Mouse (Mus musculus) liver, embryonic 13.5 days (tissue): ENCODE results near the gene Dnm3. TPM values are rescaled to one million over a fixed set of nuclear protein-coding genes. Genes with fewer than 3 reads are reported as not detected.

Source experiments
- ATAC-seq: fragments of 200-750 bp; cut with Nextera tagmentation; 2 replicates; pipeline ENCODE4 v1.8.0; 2017; ENCODE audit warnings: low read depth, mild to moderate bottlenecking, moderate number of reproducible peaks, moderate library complexity
- DNase-seq: peaks from one replicate; pipeline ENCODE4 v3.0.0; 2022
- H3K27ac ChIP-seq: fragments of 300-500 bp; sonication (generic); 2 replicates; pipeline ENCODE4 v1.5.1; 2015; ENCODE audit warnings: moderate library complexity, mild to moderate bottlenecking, inconsistent platforms
- H3K27me3 ChIP-seq: fragments of 300-500 bp; sonication (generic); 2 replicates; pipeline ENCODE4 v1.6.1; 2015; ENCODE audit warnings: mild to moderate bottlenecking, inconsistent platforms
- H3K36me3 ChIP-seq: fragments of 300-500 bp; sonication (generic); 2 replicates; pipeline ENCODE4 v1.6.1; 2015; ENCODE audit warnings: mild to moderate bottlenecking, inconsistent platforms
- H3K4me1 ChIP-seq: fragments of 300-500 bp; sonication (generic); replicated peaks from 2 replicates; pipeline ENCODE4 v1.6.1; 2015; ENCODE audit warnings: inconsistent platforms
- H3K4me2 ChIP-seq: fragments of 300-500 bp; sonication (generic); 2 replicates; pipeline ENCODE4 v1.6.1; 2015; ENCODE audit warnings: inconsistent platforms, mild to moderate bottlenecking, moderate library complexity
- H3K4me3 ChIP-seq: fragments of 300-500 bp; sonication (generic); replicated peaks from 2 replicates; pipeline ENCODE4 v1.5.1; 2015; ENCODE audit warnings: mild to moderate bottlenecking, inconsistent platforms
- H3K9ac ChIP-seq: fragments of 300-500 bp; sonication (generic); 2 replicates; pipeline ENCODE4 v1.6.1; 2015; ENCODE audit warnings: mild to moderate bottlenecking, inconsistent platforms
- H3K9me3 ChIP-seq: fragments of 300-500 bp; sonication (generic); replicated peaks from 2 replicates; pipeline ENCODE4 v1.6.1; 2016; ENCODE audit warnings: inconsistent platforms
- WGBS: fragments of 180-500 bp; shearing (Covaris S2); methylation state at CpG from one replicate; pipeline ENCODE4 v1.1.7; 2015; ENCODE audit not compliant: insufficient replicate concordance; 5-methylcytosine and 5-hydroxymethylcytosine counted together
- polyA plus RNA-seq: library from polyadenylated mRNA; unstranded; fragments of >200 nt; fragmentation: Nextera tagmentation; extraction: Ambion mirVana; gene quantifications from 2 replicates; pipeline ENCODE4 v1.2.1, GENCODE M21; 2015

Gene Dnm3
- polyA plus RNA-seq, 1 experiment from 2014 or later, result 1.2 TPM

DNA sequence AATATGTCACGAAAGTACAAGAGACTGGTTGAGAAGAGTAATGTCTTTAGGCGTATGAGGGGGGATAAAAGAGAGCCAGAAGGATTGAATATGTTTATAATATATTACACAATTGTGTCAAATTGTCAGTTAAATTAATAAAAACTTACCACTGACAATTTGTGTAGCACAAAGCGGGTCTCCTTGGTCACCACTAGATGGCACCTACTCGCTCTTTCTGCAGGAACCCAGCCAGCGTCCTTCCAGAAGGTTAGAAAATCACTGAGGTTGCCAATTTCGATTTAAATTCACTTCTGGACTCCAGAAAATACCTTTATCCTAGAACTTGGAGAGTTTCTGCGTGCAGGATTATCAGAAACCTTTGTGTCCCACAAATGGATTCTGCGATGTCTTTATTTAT, 119.8 kb downstream of the Dnm3 start:
- Histone ChIP-seq H3K36me3 (no peaks in the 10 kb centered on the region), H3K4me2 (no peak overlapping the region), H3K9ac (no peak overlapping the region), H3K9me3 (no peaks in the 10 kb centered on the region), H3K27me3 (no peaks in the 10 kb centered on the region), H3K4me1 (no peaks in the 10 kb centered on the region), H3K27ac (no peak overlapping the region), H3K4me3 (no peak overlapping the region)
- ATAC-seq, result no peak
- WGBS, result 22% methylated on average over 8 of the region's 8 CpGs
- no peak for DNase-seq

DNA sequence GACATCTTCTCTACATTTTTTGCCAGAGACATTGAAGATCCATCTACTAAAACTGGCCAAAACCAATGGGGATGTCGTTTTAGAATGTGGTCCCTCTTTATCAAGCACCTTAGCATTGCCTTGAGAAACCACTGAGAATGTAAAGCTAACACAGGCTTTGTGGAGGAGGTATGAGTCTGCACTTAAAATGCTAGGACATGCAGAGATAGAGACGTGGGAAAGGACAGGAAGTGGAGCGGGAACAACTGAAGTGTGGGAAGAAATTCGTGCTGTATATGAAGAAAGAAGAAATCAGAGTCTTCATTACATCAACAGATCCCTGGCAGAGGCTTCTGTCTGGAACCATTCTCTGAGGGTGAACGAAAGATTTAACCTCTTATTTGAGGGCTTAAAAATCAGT, 121.4 kb downstream of the Dnm3 start:
- H3K4me3 ChIP-seq, result no peak overlapping the region
- H3K9me3 ChIP-seq, result no peaks in the 10 kb centered on the region
- DNase-seq (no peak), ATAC-seq (no peak)
- WGBS, result 35% methylated on average over 5 of the region's 5 CpGs
- no peaks in the 10 kb centered on the region for H3K36me3 ChIP-seq
- no peak overlapping the region for H3K27ac ChIP-seq
- H3K4me2 ChIP-seq, result no peak overlapping the region
- H3K9ac ChIP-seq, result no peak overlapping the region
- H3K4me1 ChIP-seq, result no peaks in the 10 kb centered on the region
- H3K27me3 ChIP-seq, result no peaks in the 10 kb centered on the region

DNA sequence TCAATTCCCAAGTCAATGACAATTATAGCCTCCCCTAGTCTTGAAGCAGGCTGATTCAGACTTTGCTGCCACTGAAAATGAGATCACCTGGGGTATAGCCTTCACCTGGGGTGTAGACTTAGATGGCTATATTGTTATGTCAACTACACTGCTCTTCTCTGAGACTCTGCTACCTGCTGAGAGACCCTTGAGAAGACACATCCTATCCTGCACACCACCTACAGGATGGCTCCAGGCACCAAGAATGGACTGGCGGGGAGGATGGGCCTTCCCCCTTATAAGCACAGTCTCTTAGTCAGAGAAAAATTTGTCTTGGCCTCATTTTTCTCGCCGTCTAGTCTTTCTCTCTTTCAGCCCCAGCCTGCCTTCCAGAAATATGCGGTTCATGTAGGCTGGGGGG, 123.1 kb downstream of the Dnm3 start:
- 60% methylated on average over 4 of the region's 4 CpGs for WGBS
- ATAC-seq, result no peak
- no peaks in the 10 kb centered on the region for H3K9me3 ChIP-seq
- H3K27ac ChIP-seq, result no peak overlapping the region
- no peaks in the 10 kb centered on the region for H3K27me3 ChIP-seq
- H3K4me3 ChIP-seq, result no peak overlapping the region
- no peak for DNase-seq
- H3K36me3 ChIP-seq, result no peaks in the 10 kb centered on the region
- no peak overlapping the region for H3K4me2 ChIP-seq
- no peak overlapping the region for H3K9ac ChIP-seq
- H3K4me1 ChIP-seq, result no peaks in the 10 kb centered on the region

DNA sequence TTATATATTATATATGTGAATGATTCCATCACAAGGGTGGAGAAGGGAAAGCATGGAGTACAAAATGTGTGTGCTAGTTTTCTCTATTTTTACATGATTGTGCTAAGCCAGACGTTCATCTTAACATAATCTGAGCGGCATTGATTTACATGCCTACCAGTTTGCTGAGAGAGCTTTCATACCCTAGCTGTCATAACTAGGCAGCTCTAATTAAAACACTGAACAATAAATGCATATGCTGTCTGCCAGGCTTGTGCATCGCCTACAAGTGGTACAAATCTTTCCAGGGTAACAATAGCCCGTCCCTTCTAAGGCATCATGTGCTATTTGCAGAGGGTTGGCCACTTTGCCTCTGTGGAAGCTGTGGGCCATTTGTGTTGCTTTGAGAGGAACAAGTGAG, 124.0 kb downstream of the Dnm3 start:
- no peak for ATAC-seq
- Histone ChIP-seq H3K9ac (no peak overlapping the region), H3K4me3 (no peak overlapping the region), H3K27ac (no peak overlapping the region), H3K4me2 (no peak overlapping the region), H3K4me1 (no peaks in the 10 kb centered on the region), H3K36me3 (no peaks in the 10 kb centered on the region), H3K27me3 (no peaks in the 10 kb centered on the region), H3K9me3 (no peaks in the 10 kb centered on the region)
- DNase-seq, result no peak
- 63% methylated on average over 4 of the region's 4 CpGs for WGBS

DNA sequence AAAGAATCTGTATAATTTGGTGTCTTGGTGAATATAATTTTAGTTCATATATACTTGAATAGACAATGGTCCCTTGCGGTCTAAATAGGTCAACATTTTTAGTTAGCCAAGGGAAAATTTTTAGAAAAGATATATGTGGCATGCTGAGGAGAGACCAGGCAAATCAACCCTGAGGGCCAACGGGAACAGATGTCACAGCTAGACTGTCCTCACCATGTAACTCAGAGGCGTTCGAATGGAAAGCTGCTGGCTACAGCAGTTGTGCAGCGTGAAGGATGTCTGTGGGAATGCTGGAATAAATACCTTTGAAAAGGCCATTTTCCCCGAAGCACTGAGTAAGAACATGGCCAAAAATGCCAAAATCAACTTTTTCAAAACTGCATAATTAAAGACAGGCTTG, 128.5 kb downstream of the Dnm3 start:
- H3K36me3 ChIP-seq, result no peaks in the 10 kb centered on the region
- no peak for DNase-seq
- no peak overlapping the region for H3K9ac ChIP-seq
- ATAC-seq, result no peak
- no peaks in the 10 kb centered on the region for H3K9me3 ChIP-seq
- no peak overlapping the region for H3K4me2 ChIP-seq
- H3K4me1 ChIP-seq, result no peaks in the 10 kb centered on the region
- WGBS, result 71% methylated on average over 6 of the region's 6 CpGs
- no peaks in the 10 kb centered on the region for H3K27me3 ChIP-seq
- H3K4me3 ChIP-seq, result no peak overlapping the region
- no peak overlapping the region for H3K27ac ChIP-seq

DNA sequence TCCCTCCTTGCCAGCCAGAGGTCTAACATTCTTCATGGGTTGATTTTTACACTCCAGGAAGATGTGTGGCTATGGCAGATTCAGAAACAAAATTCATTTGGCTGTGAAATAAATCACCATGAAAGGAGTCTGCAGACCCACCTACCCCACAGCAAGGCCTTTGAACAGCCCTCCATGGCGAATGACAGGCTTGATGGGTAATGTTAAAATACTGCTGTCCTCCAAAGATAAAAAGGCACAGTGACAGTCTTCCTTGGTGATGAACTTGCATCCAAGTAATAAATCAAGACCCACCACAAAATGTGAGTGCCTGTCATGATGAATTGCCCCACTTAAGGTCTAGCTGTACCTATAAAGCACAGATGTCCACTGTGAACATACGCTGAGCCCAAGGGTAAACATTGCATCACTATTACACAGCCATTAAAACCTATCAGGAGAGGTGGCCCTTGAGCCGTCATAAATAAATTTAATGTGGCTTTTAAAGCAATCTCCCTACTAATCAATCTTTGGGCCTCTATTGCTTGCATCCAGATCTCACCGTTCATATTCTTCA, 131.3 kb downstream of the Dnm3 start:
- H3K27me3 ChIP-seq, result no peaks in the 10 kb centered on the region
- H3K4me3 ChIP-seq, result no peak overlapping the region
- H3K4me1 ChIP-seq, result no peaks in the 10 kb centered on the region
- ATAC-seq (no peak), DNase-seq (no peak)
- H3K9me3 ChIP-seq, result no peaks in the 10 kb centered on the region
- no peak overlapping the region for H3K9ac ChIP-seq
- H3K36me3 ChIP-seq, result no peaks in the 10 kb centered on the region
- H3K27ac ChIP-seq, result no peak overlapping the region
- no peak overlapping the region for H3K4me2 ChIP-seq
- WGBS, result 65% methylated on average over 4 of the region's 4 CpGs

DNA sequence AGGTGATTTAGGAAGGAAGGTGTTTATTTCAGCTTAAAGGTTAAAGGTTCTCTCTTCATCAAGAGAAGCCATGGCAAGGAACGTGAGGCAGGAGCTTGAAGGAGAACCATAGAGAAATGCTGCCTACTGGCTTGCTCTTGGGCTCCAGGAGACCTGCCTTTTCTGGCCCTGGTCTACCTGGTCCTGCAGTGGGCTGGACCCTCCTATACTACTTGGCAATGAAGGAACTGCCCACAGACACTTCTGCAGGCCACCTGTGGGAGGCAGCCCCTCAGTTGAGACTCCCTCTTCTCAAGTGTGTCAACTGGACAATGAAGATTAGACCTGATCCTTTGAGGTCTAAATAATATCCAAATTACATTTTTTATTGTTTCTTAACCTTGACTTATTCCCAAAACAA, 140.7 kb downstream of the Dnm3 start:
- H3K4me2 ChIP-seq, result no peak overlapping the region
- no peak for DNase-seq
- no peak overlapping the region for H3K9ac ChIP-seq
- WGBS, result 63% methylated on average over 1 of the region's 1 CpGs
- H3K27me3 ChIP-seq, result no peaks in the 10 kb centered on the region
- H3K4me3 ChIP-seq, result no peak overlapping the region
- no peaks in the 10 kb centered on the region for H3K4me1 ChIP-seq
- no peak overlapping the region for H3K27ac ChIP-seq
- ATAC-seq, result no peak
- no peaks in the 10 kb centered on the region for H3K36me3 ChIP-seq
- H3K9me3 ChIP-seq, result no peaks in the 10 kb centered on the region

DNA sequence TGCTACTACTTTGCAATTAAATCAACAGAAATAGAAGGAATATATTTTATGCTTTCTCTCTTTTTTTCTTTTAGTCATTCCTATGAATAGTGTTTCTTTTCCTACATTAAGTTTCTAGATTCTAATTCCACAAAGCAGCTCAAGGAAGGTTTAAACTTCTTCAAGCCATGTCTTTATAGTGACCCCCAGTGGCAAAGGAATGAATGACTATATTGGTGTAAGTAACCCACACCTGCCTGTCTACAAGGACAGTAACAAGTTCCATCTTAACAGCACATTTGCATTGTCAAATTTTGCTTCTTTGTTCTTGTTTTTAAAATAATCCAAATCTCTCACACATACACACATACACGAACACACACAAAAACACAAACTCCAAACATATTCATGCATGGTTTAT, 141.2 kb downstream of the Dnm3 start:
- Histone ChIP-seq H3K9ac (no peak overlapping the region), H3K27ac (no peak overlapping the region), H3K4me1 (no peaks in the 10 kb centered on the region), H3K36me3 (no peaks in the 10 kb centered on the region), H3K4me2 (no peak overlapping the region), H3K4me3 (no peak overlapping the region), H3K9me3 (no peaks in the 10 kb centered on the region), H3K27me3 (no peaks in the 10 kb centered on the region)
- ATAC-seq (no peak), DNase-seq (no peak)
- 19% methylated on average over 1 of the region's 1 CpGs for WGBS

DNA sequence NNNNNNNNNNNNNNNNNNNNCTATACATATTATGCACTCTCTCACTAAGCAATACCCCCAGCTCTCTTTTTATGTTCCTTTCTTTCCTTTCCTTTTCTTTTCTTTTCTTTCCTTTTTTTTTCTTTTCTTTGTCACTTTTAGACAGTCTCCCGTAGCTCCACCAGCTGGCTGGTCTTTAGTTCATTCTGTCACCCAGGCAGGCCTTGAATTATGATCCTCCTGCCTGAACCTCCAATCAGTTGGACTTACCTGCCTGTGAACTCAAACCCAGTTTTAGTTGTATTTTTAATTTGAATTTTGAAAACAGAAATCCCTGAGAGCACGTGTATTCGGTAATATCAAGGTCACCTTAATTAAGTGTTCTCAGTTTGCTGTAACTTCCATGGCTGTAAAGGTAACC, 141.6 kb downstream of the Dnm3 start:
- H3K27ac ChIP-seq, result no peak overlapping the region
- H3K4me2 ChIP-seq, result no peak overlapping the region
- H3K9me3 ChIP-seq, result no peaks in the 10 kb centered on the region
- no peaks in the 10 kb centered on the region for H3K4me1 ChIP-seq
- H3K4me3 ChIP-seq, result no peak overlapping the region
- ATAC-seq (no peak), DNase-seq (no peak)
- H3K27me3 ChIP-seq, result no peaks in the 10 kb centered on the region
- no peak overlapping the region for H3K9ac ChIP-seq
- no peaks in the 10 kb centered on the region for H3K36me3 ChIP-seq
- WGBS, result 50% methylated on average over 3 of the region's 3 CpGs

DNA sequence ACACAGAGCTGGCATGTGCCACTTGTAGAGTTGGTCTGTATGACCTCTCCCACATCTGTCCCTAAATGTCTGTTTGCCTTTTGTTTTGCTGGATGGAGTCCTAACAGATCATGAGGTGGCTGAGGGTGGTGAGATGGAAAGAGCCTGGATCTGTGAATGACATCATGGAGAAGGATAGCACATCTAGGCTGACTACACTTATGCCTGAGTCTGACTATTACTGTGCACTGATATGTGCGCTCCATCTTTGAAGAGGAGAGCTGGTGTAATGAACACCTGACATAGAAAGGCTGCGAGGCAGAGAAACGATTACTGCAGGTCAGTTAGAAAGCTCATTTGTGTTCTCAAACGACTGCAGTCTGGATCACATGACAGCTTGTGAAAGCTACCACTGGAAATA, 149.2 kb downstream of the Dnm3 start:
- ATAC-seq, result no peak
- Histone ChIP-seq H3K36me3 (no peaks in the 10 kb centered on the region), H3K27me3 (no peaks in the 10 kb centered on the region), H3K27ac (no peak overlapping the region), H3K4me3 (no peak overlapping the region), H3K4me2 (no peak overlapping the region), H3K4me1 (no peaks in the 10 kb centered on the region), H3K9ac (no peak overlapping the region), H3K9me3 (no peaks in the 10 kb centered on the region)
- 64% methylated on average over 4 of the region's 4 CpGs for WGBS
- DNase-seq, result no peak

DNA sequence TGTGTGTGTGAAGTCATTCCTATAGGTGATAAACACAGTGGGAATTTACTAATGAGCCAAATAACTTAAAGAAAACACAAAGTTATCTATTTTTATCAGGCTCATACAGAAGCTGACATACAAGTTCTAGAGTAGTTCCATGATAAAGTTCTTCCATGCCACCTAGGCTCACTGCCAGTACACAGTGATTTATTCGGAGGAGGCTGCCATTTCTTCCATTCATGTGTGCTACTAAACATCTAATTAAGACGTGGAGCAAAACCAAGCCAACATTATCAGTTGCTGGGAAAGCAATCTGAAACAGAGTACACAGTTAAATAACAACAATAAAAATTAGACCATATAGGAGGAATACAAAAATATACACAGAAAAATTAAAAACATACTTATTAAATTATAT, 150.2 kb downstream of the Dnm3 start:
- 43% methylated on average over 2 of the region's 2 CpGs for WGBS

DNA sequence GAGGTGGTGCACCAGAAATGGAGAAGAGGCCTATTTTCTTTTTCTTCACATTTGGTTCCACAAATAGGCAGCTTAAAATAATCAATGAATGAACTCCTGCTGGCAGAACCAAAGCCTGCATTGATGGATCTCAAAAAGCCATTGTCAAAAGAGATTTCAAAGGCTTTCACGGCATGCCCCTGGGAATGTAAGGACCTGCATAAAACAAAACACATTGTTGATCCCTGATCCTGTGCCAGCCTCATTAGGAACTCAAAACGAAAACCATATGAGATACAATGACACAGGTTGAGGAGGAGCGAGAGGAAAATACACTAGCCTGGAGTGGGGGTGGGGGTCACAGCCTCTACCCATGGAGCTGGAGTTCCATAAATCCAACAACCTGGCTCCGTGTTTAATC, 153.4 kb downstream of the Dnm3 start:
- Histone ChIP-seq H3K4me2 (no peak overlapping the region), H3K4me3 (no peak overlapping the region), H3K27ac (no peak overlapping the region), H3K36me3 (no peaks in the 10 kb centered on the region), H3K4me1 (no peaks in the 10 kb centered on the region), H3K9me3 (no peaks in the 10 kb centered on the region), H3K9ac (no peak overlapping the region), H3K27me3 (no peaks in the 10 kb centered on the region)
- no peak for ATAC-seq
- 60% methylated on average over 4 of the region's 4 CpGs for WGBS
- no peak for DNase-seq

More for the DNA sequence above, 150.2 kb downstream of the Dnm3 start:
- no peak overlapping the region for H3K27ac ChIP-seq
- no peaks in the 10 kb centered on the region for H3K36me3 ChIP-seq
- no peak overlapping the region for H3K4me2 ChIP-seq
- H3K9me3 ChIP-seq, result no peaks in the 10 kb centered on the region
- H3K4me1 ChIP-seq, result no peaks in the 10 kb centered on the region
- no peak for ATAC-seq
- DNase-seq, result no peak
- H3K9ac ChIP-seq, result no peak overlapping the region
- no peak overlapping the region for H3K4me3 ChIP-seq
- no peaks in the 10 kb centered on the region for H3K27me3 ChIP-seq
